Mouse (Mus musculus) liver, embryonic 11.5 days (tissue): ENCODE data around the gene Gm43552. TPM values are rescaled to one million over a fixed set of nuclear protein-coding genes. Genes with fewer than 3 reads are reported as not detected.

Experiments used
- ATAC-seq: fragments of 200-750 bp; cut with Nextera tagmentation; replicated peaks from 2 replicates; pipeline ENCODE4 v1.8.0; 2017; ENCODE audit warnings: moderate number of reproducible peaks, mild to moderate bottlenecking, moderate TSS enrichment, moderate library complexity; ENCODE audit not compliant: low FRiP score
- DNase-seq: peaks from one replicate; pipeline ENCODE4 v3.0.0-alpha.2; 2017; ENCODE audit warnings: low spot score
- H3K27ac ChIP-seq: fragments of 300-500 bp; sonication (generic); 2 replicates; pipeline ENCODE4 v1.5.1; 2014; ENCODE audit warnings: mild to moderate bottlenecking, low read depth, low read length, control low read depth
- H3K27me3 ChIP-seq: fragments of 300-500 bp; sonication (generic); replicated peaks from 2 replicates; pipeline ENCODE4 v1.6.1; 2014; ENCODE audit warnings: low read length, mixed read lengths; ENCODE audit not compliant: control insufficient read depth, insufficient read depth
- H3K36me3 ChIP-seq: fragments of 300-500 bp; sonication (generic); 2 replicates; pipeline ENCODE4 v1.6.1; 2014; ENCODE audit warnings: mild to moderate bottlenecking, low read length, moderate library complexity, mixed read lengths; ENCODE audit not compliant: control insufficient read depth, insufficient read depth
- H3K4me1 ChIP-seq: fragments of 300-500 bp; sonication (generic); replicated peaks from 2 replicates; pipeline ENCODE4 v1.6.1; 2014; ENCODE audit warnings: low read length, mixed read lengths; ENCODE audit not compliant: control insufficient read depth, insufficient read depth
- H3K4me2 ChIP-seq: fragments of 300-500 bp; sonication (generic); 2 replicates; pipeline ENCODE4 v1.6.1; 2014; ENCODE audit warnings: mild to moderate bottlenecking, control low read depth, moderate library complexity
- H3K4me3 ChIP-seq: fragments of 300-500 bp; sonication (generic); 2 replicates; pipeline ENCODE4 v1.5.1; 2014; ENCODE audit warnings: low read depth, low read length, control low read depth
- H3K9ac ChIP-seq: fragments of 300-500 bp; sonication (generic); 2 replicates; pipeline ENCODE4 v1.6.1; 2014; ENCODE audit warnings: low read depth, low read length, control low read depth
- H3K9me3 ChIP-seq: fragments of 300-500 bp; sonication (generic); 2 replicates; pipeline ENCODE4 v1.6.1; 2016; ENCODE audit warnings: low read length, inconsistent platforms, mixed read lengths; ENCODE audit not compliant: control insufficient read depth
- WGBS: fragments of 180-500 bp; shearing (Covaris S2); extraction: QIAGEN DNeasy Blood & Tissue Kit; methylation state at CpG from one replicate; pipeline ENCODE4 v1.1.7; 2014; 5-methylcytosine and 5-hydroxymethylcytosine counted together
- polyA plus RNA-seq: library from polyadenylated mRNA; unstranded; fragments of >200 nt; fragmentation: Nextera tagmentation; extraction: Ambion mirVana; gene quantifications from 2 replicates; pipeline ENCODE4 v1.2.1, GENCODE M21; 2014

Gm43552 gene
- polyA plus RNA-seq, 1 experiment from 2014 or later: not detected

DNA sequence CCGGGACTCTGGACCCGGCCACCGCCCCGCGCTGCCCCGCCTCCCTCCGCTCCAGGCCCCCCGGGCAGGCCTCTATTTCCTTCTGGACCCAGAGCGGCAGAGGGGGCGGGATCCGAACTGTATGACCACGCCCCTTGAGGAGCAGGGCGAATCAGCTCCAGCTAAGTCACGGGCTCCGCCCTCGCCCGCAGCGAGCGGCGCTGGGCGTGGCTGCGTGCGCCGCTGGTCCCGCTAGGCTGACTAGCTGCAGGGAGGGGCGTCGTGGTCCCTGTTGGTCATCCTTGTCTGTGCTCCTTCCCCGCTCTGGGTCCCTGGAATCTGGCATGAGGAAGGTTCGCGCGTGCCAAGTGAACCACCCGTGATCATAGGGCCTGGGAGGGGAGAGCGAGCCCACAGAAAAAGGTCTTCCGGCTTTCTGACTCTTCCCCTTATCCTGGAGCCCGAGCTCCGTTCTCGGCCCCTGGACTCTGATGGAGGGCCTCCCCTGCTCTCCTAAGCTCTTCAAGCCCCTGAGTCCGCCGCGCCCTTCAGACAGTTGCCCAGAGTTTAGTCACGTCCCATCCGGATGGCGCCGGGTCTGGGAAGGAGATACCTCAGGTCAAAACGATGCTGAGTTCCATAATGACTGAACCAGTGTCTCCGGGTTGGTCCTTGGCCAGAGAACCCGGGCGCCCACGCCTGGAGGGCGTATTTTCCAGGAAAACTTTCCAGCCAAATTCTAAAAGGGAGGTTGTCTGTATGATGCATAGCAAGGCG, 56.6 kb downstream of the Gm43552 start, which contains the start of gene Ugdh:
Ugdh (minus strand) TSS at position 144 of the 756 bp plus-strand sequence.
- DNase-seq (peak; percentile 96), ATAC-seq (peak; percentile 99)
- H3K4me3 ChIP-seq: peak within 1 kb of the TSS; percentile 84
- no peaks in the 10 kb centered on the region for H3K27me3 ChIP-seq
- H3K27ac ChIP-seq: peak within 1 kb of the TSS; percentile 80
- 2% methylated on average over 51 of the region's 51 CpGs for WGBS
- no peaks in the 10 kb centered on the region for H3K9me3 ChIP-seq
- H3K9ac ChIP-seq: peak within 1 kb of the TSS; percentile 83
- no peaks in the 10 kb centered on the region for H3K36me3 ChIP-seq
- peak within 1 kb of the TSS; percentile 91 for H3K4me2 ChIP-seq
- peaks cover 5% of the 10 kb centered on the region; the same call in 1 of the 2 replicates for H3K4me1 ChIP-seq

DNA sequence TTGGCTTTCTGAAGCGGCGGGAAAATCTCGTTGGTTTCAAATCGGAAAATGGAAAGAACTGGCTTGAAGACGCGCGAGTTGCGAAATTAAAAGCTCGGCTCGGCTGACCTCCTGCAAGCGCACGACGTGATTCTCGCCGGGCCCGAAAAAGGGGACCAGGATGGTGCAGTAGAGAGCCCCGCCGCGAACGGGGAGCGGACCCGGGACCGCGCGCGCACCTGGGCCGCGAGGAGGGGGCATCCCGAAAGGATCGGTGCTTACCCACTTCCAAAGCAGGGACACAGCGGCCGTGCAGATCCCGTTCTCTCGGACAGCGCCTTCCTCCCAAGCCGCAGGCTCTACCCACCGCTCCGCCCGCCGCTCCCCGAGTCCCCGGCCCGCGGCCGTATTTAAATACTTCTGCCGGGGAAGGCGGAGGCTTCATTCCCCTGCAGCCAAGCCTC, 57.2 kb downstream of the Gm43552 start:
- Histone ChIP-seq H3K4me2 (peak overlapping the region; percentile 91), H3K27me3 (no peaks in the 10 kb centered on the region), H3K4me1 (peaks cover 5% of the 10 kb centered on the region; the same call in 1 of the 2 replicates), H3K36me3 (no peaks in the 10 kb centered on the region), H3K9me3 (no peaks in the 10 kb centered on the region), H3K27ac (peak overlapping the region; percentile 64), H3K4me3 (peak overlapping the region; percentile 84), H3K9ac (peak overlapping the region; percentile 83)
- DNase-seq (no peak), ATAC-seq (no peak)
- under 1% methylated on average over 44 of the region's 47 CpGs for WGBS

- Histone ChIP-seq H3K27me3 (no peaks in the 10 kb centered on the region), H3K27ac (peak overlapping the region; percentile 64; the same call in 1 of the 2 replicates), H3K4me3 (peak overlapping the region; percentile 84), H3K9me3 (no peaks in the 10 kb centered on the region), H3K9ac (peak overlapping the region; percentile 83), H3K36me3 (no peaks in the 10 kb centered on the region), H3K4me2 (peak overlapping the region; percentile 91), H3K4me1 (peaks cover 5% of the 10 kb centered on the region; the same call in 1 of the 2 replicates)
- WGBS: 18% methylated on average over 15 of the region's 15 CpGs
- DNase-seq (peak; percentile 40), ATAC-seq (no peak)
These were observed 57.9 kb downstream of the Gm43552 start for GRCm38 (mm10) chr5:65434471-65435362.

DNA sequence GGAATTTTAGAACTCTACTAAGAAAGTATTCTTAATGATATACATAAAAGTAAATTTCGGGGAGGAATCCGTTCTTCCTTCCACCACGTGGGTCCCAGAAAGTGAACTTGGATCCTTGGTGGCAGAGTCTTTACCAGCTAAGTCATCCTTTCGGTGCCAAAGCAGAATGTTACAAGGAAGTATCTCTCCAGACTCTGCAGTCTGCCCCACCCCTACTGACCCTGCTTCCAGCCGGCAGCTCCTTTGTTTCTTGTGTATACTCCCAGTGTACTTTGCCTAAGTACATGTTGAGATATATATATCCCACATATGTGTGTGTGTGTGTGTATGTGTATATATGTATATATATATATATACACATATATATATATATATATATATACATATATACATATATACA, 63.2 kb downstream of the Gm43552 start:
- 83% methylated on average over 5 of the region's 5 CpGs for WGBS
- Histone ChIP-seq H3K9ac (no peak overlapping the region), H3K4me1 (no peaks in the 10 kb centered on the region), H3K9me3 (no peaks in the 10 kb centered on the region), H3K4me3 (no peak overlapping the region), H3K4me2 (no peak overlapping the region), H3K27ac (no peak overlapping the region), H3K36me3 (peaks cover 4% of the 10 kb centered on the region; the same call in 1 of the 2 replicates), H3K27me3 (no peaks in the 10 kb centered on the region)
- ATAC-seq: no peak
- DNase-seq: no peak

- no peaks in the 10 kb centered on the region for H3K27me3 ChIP-seq
- WGBS: 48% methylated on average over 4 of the region's 4 CpGs
- no peak overlapping the region for H3K9ac ChIP-seq
- H3K9me3 ChIP-seq: no peaks in the 10 kb centered on the region
- H3K4me1 ChIP-seq: no peaks in the 10 kb centered on the region
- peaks cover 4% of the 10 kb centered on the region; the same call in 1 of the 2 replicates for H3K36me3 ChIP-seq
- H3K27ac ChIP-seq: no peak overlapping the region
- DNase-seq: no peak
- H3K4me2 ChIP-seq: no peak overlapping the region
- ATAC-seq: no peak
- H3K4me3 ChIP-seq: no peak overlapping the region
These were observed 64.3 kb downstream of the Gm43552 start for GRCm38 (mm10) chr5:65428321-65428720.

DNA sequence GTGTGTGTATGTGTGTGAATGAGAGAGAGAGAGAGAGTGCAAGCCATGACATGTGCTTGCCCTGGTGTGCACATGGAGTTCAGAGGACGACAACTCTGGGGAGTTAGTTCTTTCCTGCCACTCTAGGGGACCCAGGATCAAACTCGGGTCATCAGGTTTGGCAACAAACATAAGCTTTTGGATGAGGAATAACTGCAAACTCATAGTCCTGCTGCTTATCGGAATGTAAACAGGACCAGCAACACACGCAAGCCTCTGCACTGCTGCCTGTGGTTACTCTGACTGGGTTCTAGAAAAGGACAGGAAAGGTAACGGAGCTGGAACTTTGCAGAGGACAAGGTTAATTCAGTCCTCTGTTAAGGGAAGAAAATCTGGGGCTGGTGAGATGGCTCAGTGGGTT, 67.4 kb downstream of the Gm43552 start:
- no peak overlapping the region for H3K9ac ChIP-seq
- peaks cover 11% of the 10 kb centered on the region for H3K36me3 ChIP-seq
- H3K4me3 ChIP-seq: no peak overlapping the region
- ATAC-seq: no peak
- no peak for DNase-seq
- H3K4me1 ChIP-seq: peaks cover 3% of the 10 kb centered on the region; the same call in 1 of the 2 replicates
- 82% methylated on average over 5 of the region's 5 CpGs for WGBS
- H3K4me2 ChIP-seq: no peak overlapping the region
- H3K27me3 ChIP-seq: no peaks in the 10 kb centered on the region
- no peaks in the 10 kb centered on the region for H3K9me3 ChIP-seq
- H3K27ac ChIP-seq: no peak overlapping the region

DNA sequence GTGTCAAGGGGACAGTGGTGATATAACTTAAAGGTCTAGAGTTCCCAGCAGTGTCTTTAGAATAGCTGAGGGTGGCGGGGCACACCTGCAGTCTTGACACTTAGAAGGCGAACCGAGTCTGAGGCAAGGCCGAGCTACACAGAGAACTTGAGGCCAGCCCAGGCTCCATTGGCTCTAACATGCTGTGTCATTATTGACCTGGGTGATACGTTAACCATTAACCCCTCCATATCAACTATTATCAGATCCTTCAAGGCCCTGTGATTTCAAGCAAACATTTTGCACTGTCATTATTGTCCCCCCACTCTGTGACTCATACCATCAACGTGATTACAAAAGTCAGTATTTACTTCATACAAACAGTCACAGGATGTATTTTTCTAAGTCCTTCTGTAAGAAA, 68.4 kb downstream of the Gm43552 start:
- H3K27ac ChIP-seq: no peak overlapping the region
- no peak overlapping the region for H3K4me3 ChIP-seq
- 67% methylated on average over 6 of the region's 6 CpGs for WGBS
- H3K4me2 ChIP-seq: no peak overlapping the region
- no peaks in the 10 kb centered on the region for H3K27me3 ChIP-seq
- DNase-seq (no peak), ATAC-seq (peak; percentile 47)
- H3K9me3 ChIP-seq: no peaks in the 10 kb centered on the region
- peaks cover 3% of the 10 kb centered on the region; the same call in 1 of the 2 replicates for H3K4me1 ChIP-seq
- peaks cover 11% of the 10 kb centered on the region for H3K36me3 ChIP-seq
- no peak overlapping the region for H3K9ac ChIP-seq

- ATAC-seq (no peak), DNase-seq (no peak)
- 90% methylated on average over 8 of the region's 8 CpGs for WGBS
- H3K4me1 ChIP-seq: peaks cover 3% of the 10 kb centered on the region; the same call in 1 of the 2 replicates
- no peaks in the 10 kb centered on the region for H3K9me3 ChIP-seq
- peaks cover 11% of the 10 kb centered on the region for H3K36me3 ChIP-seq
- H3K9ac ChIP-seq: no peak overlapping the region
- H3K27ac ChIP-seq: no peak overlapping the region
- no peaks in the 10 kb centered on the region for H3K27me3 ChIP-seq
- H3K4me3 ChIP-seq: no peak overlapping the region
- no peak overlapping the region for H3K4me2 ChIP-seq
These were observed 69.8 kb downstream of the Gm43552 start for GRCm38 (mm10) chr5:65422803-65423202.
